Mouse (Mus musculus) intestine, embryonic 16.5 days (tissue): ENCODE measurements around the gene Ceacam16. TPM values are rescaled to one million over a fixed set of nuclear protein-coding genes. Genes with fewer than 3 reads are reported as not detected.

Source experiments
- ATAC-seq: fragments of 200-750 bp; cut with Nextera tagmentation; 2 replicates; pipeline ENCODE4 v1.8.0; 2017; ENCODE audit warnings: moderate TSS enrichment, moderate library complexity
- H3K27ac ChIP-seq: fragments of 300-500 bp; sonication (generic); 2 replicates; pipeline ENCODE4 v1.5.1; 2014; ENCODE audit warnings: mild to moderate bottlenecking, low read length
- H3K27me3 ChIP-seq: fragments of 300-500 bp; sonication (generic); replicated peaks from 2 replicates; pipeline ENCODE4 v1.6.1; 2014; ENCODE audit warnings: low read length, control low read depth, mixed read lengths; ENCODE audit not compliant: control insufficient read depth, insufficient read depth
- H3K36me3 ChIP-seq: fragments of 300-500 bp; sonication (generic); 2 replicates; pipeline ENCODE4 v1.6.1; 2014; ENCODE audit warnings: low read length, control low read depth; ENCODE audit not compliant: control insufficient read depth, insufficient read depth
- H3K4me1 ChIP-seq: fragments of 300-500 bp; sonication (generic); 2 replicates; pipeline ENCODE4 v1.6.1; 2014; ENCODE audit warnings: low read length, control low read depth, mixed read lengths; ENCODE audit not compliant: control insufficient read depth, insufficient read depth
- H3K4me2 ChIP-seq: fragments of 300-500 bp; sonication (generic); 2 replicates; pipeline ENCODE4 v1.6.1; 2014; ENCODE audit warnings: low read depth, low read length, control low read depth
- H3K4me3 ChIP-seq: fragments of 300-500 bp; sonication (generic); 2 replicates; pipeline ENCODE4 v1.5.1; 2014; ENCODE audit warnings: mild to moderate bottlenecking, low read length
- H3K9ac ChIP-seq: fragments of 300-500 bp; sonication (generic); 2 replicates; pipeline ENCODE4 v1.6.1; 2014; ENCODE audit warnings: low read depth, low read length
- H3K9me3 ChIP-seq: fragments of 300-500 bp; sonication (generic); 2 replicates; pipeline ENCODE4 v1.6.1; 2016; ENCODE audit warnings: low read length, control low read depth; ENCODE audit not compliant: control insufficient read depth
- WGBS: fragments of 180-500 bp; shearing (Covaris S2); extraction: QIAGEN DNeasy Blood & Tissue Kit; methylation state at CpG from one replicate; pipeline ENCODE4 v1.1.7; 2014; 5-methylcytosine and 5-hydroxymethylcytosine counted together
- polyA plus RNA-seq: library from polyadenylated mRNA; unstranded; fragments of >200 nt; fragmentation: Nextera tagmentation; extraction: Ambion mirVana; gene quantifications from 2 replicates; pipeline ENCODE4 v1.2.1, GENCODE M21; 2015

Gene Ceacam16
- polyA plus RNA-seq, 1 experiment from 2014 or later = not detected

DNA sequence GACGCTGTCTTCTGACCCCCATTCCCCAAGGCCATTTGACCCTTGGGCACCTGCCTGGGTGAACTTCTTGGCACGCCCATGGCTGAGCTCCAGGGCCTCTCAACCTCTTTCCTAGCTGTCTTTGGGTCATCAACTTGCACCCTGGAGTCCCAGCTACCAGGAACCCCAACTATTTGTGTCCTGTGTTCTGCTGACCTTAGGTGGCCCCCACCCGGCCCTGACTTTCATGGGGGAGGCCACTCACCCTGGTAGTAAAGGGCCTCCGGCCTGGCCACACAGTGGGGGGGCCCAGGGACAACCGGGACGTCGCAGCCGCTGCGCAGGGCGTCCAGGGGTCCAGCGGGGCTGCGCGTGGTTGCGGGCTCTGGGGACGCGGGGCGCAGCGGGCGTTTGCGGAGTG, 38.9 kb downstream of the Ceacam16 start:
- 6% methylated on average over 20 of the region's 20 CpGs for WGBS
- peaks cover 55% of the 10 kb centered on the region for H3K4me1 ChIP-seq
- peak overlapping the region; percentile 68 for H3K4me3 ChIP-seq
- H3K27me3 ChIP-seq = 0 out of 2 replicates have a peak, but pooled peaks cover 3% of the 10 kb centered on the region
- peak overlapping the region; percentile 88 for H3K9ac ChIP-seq
- H3K9me3 ChIP-seq = no peaks in the 10 kb centered on the region
- 0 out of 2 replicates have a peak, but pooled peaks cover 2% of the 10 kb centered on the region for H3K36me3 ChIP-seq
- ATAC-seq = peak; percentile 0; the same call in 1 of the 2 replicates
- peak overlapping the region; percentile 95 for H3K27ac ChIP-seq
- peak overlapping the region; percentile 85 for H3K4me2 ChIP-seq

DNA sequence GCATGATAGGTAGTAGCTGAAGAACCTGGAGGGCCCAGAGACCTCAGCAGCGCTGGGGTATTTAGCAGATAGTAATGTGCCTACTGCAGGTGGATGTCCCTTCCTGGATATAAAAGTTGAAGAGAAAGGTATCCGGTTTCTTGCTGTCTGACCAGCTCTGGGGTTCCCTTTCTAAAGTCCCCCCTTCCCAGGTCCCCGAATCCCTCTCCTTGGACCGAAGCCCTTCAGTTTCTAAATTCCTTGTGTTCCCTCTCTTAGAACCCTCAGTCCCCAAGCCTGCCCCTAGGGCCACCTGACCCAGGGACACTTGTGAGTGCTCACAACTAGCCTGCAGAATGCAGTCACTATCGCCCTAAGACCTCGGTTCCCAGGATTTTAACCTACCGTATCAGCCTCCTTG, 39.5 kb downstream of the Ceacam16 start:
- H3K27me3 ChIP-seq = 0 out of 2 replicates have a peak, but pooled peaks cover 3% of the 10 kb centered on the region
- H3K4me2 ChIP-seq = peak overlapping the region; percentile 85
- no peaks in the 10 kb centered on the region for H3K9me3 ChIP-seq
- ATAC-seq = no peak
- peak overlapping the region; percentile 88 for H3K9ac ChIP-seq
- H3K4me1 ChIP-seq = peaks cover 55% of the 10 kb centered on the region
- 69% methylated on average over 7 of the region's 7 CpGs for WGBS
- 0 out of 2 replicates have a peak, but pooled peaks cover 2% of the 10 kb centered on the region for H3K36me3 ChIP-seq
- H3K4me3 ChIP-seq = peak overlapping the region; percentile 68
- no peak overlapping the region for H3K27ac ChIP-seq

DNA sequence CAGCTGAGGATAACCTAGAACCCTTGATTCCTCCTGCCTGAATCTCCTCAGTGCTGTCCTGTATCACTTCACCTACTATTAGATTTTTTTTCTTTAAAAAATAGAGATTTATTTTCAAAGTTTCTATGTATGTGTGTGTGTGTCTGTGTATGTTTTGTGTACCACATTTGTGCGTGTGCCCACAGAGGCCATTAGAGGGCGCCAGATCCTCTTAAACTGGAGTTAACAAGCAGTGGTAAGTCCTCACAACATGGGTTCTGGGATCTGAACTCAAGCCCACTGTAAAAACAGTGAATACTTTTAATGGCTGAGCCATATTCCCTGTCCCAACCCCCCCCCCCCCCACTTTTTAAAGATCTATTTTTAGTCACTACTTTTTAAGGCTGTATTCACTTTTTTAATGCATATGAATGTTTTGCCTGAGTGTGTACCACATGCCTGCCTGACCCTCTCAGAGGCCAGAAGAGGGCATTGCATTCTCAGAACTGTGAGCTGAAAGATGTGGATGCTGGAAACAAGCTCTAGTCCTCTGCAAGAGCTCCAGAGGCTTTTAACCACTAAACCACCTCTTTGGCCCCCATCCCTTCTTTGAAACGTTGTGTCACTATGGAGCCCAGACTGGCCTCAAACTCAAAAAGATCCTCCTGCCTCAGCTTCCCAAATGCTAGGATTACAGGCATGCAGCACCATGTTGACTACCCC, 40.6 kb downstream of the Ceacam16 start:
- Histone ChIP-seq H3K27ac (no peak overlapping the region), H3K36me3 (0 out of 2 replicates have a peak, but pooled peaks cover 2% of the 10 kb centered on the region), H3K9me3 (no peaks in the 10 kb centered on the region), H3K9ac (no peak overlapping the region), H3K4me2 (no peak overlapping the region), H3K4me3 (no peak overlapping the region), H3K4me1 (peaks cover 62% of the 10 kb centered on the region), H3K27me3 (0 out of 2 replicates have a peak, but pooled peaks cover 3% of the 10 kb centered on the region)
- ATAC-seq = no peak
- WGBS = 75% methylated on average over 3 of the region's 3 CpGs

DNA sequence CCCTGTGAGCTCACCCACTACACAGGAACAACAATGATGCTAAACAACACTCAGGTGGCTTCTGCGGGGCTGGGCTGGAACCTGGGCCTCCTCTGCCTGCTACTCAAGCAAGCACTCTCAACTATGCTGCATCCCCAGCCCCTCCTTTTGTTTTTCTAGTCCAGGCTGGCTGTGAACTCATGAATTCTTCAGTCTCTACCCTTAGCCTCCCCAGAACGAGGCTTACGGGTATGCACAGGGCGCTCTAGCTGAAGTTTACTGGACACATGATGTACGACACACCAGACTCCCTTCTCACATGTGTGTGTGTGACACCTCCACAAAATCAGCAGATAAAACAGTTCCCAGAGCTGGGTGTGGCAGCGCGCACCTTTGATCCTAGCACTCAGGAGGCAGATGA, 42.2 kb downstream of the Ceacam16 start:
- H3K4me1 ChIP-seq = peaks cover 50% of the 10 kb centered on the region
- peak overlapping the region; percentile 31 for H3K27ac ChIP-seq
- H3K9me3 ChIP-seq = no peaks in the 10 kb centered on the region
- 0 out of 2 replicates have a peak, but pooled peaks cover 2% of the 10 kb centered on the region for H3K36me3 ChIP-seq
- no peak overlapping the region for H3K4me2 ChIP-seq
- ATAC-seq = no peak
- H3K4me3 ChIP-seq = no peak overlapping the region
- H3K9ac ChIP-seq = no peak overlapping the region
- 72% methylated on average over 7 of the region's 7 CpGs for WGBS
- H3K27me3 ChIP-seq = 0 out of 2 replicates have a peak, but pooled peaks cover 3% of the 10 kb centered on the region

DNA sequence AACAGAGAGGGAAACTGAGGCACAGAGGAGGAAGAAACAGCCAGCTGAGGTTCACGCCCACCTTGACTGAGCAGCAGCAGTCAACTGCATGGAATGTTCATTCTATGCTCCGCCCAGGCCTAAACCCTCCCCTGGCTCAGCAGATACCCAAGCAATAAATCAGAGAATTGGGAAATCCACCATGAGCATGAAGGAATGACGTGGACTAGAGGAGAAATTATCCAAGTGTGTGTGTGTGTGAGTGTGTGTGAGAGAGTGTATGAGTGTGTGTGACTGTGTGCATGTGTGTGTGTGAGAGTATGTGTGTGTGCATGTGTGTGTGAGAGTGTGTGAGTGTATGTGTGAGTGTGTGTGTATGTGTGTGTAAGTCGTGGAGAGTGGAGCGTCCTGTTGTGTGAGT, 42.7 kb downstream of the Ceacam16 start:
- Histone ChIP-seq H3K4me2 (no peak overlapping the region), H3K36me3 (0 out of 2 replicates have a peak, but pooled peaks cover 2% of the 10 kb centered on the region), H3K27me3 (0 out of 2 replicates have a peak, but pooled peaks cover 3% of the 10 kb centered on the region), H3K4me3 (no peak overlapping the region), H3K4me1 (peaks cover 45% of the 10 kb centered on the region), H3K9ac (no peak overlapping the region), H3K9me3 (no peaks in the 10 kb centered on the region), H3K27ac (peak overlapping the region; percentile 31)
- WGBS = 61% methylated on average over 5 of the region's 5 CpGs
- peak; percentile 20 for ATAC-seq

- Histone ChIP-seq H3K9ac (peak overlapping the region; percentile 65), H3K27ac (peak overlapping the region; percentile 89), H3K36me3 (0 out of 2 replicates have a peak, but pooled peaks cover 2% of the 10 kb centered on the region), H3K4me2 (peak overlapping the region; percentile 68), H3K4me3 (peak overlapping the region; percentile 48), H3K4me1 (peaks cover 37% of the 10 kb centered on the region), H3K27me3 (0 out of 2 replicates have a peak, but pooled peaks cover 3% of the 10 kb centered on the region), H3K9me3 (no peaks in the 10 kb centered on the region)
- ATAC-seq = peak; percentile 58
- WGBS = 10% methylated on average over 15 of the region's 15 CpGs
These were observed 43.6 kb downstream of the Ceacam16 start for GRCm38 (mm10) chr7:19817382-19818105.

DNA sequence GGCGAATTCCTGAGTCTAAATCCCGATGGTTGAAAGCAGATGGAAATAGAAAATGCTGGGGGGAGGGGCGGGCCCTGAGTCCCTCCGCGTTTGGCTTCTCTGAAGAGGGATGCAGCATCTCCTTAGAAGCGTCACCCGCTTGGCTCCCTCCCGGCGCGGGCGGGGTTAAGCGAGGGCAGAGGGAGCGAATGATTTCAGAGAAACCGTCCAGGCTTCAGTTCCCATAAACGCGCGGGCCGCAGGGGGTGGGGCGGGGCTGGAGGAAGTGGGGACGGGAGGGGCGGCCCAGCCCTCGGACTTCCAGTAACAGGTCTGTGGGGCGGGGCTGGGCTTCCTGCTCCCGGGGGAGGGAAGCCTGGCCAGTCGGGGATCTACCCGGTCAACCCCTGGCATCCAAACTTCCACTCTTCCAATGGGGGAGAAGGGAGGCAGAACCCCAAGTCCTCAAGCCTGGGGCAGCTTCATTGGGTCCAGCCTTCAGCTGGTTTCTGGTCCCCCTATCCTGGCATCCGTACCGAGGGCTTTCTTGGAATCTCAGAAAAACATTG, 44.8 kb downstream of the Ceacam16 start:
- Histone ChIP-seq H3K36me3 (0 out of 2 replicates have a peak, but pooled peaks cover 2% of the 10 kb centered on the region), H3K27ac (peak overlapping the region; percentile 89), H3K4me1 (peaks cover 37% of the 10 kb centered on the region), H3K4me2 (peak overlapping the region; percentile 68), H3K27me3 (no peaks in the 10 kb centered on the region; the same call in 1 of the 2 replicates), H3K9ac (peak overlapping the region; percentile 65), H3K4me3 (peak overlapping the region; percentile 48), H3K9me3 (no peaks in the 10 kb centered on the region)
- peak; percentile 76 for ATAC-seq
- WGBS = 1% methylated on average over 27 of the region's 28 CpGs

DNA sequence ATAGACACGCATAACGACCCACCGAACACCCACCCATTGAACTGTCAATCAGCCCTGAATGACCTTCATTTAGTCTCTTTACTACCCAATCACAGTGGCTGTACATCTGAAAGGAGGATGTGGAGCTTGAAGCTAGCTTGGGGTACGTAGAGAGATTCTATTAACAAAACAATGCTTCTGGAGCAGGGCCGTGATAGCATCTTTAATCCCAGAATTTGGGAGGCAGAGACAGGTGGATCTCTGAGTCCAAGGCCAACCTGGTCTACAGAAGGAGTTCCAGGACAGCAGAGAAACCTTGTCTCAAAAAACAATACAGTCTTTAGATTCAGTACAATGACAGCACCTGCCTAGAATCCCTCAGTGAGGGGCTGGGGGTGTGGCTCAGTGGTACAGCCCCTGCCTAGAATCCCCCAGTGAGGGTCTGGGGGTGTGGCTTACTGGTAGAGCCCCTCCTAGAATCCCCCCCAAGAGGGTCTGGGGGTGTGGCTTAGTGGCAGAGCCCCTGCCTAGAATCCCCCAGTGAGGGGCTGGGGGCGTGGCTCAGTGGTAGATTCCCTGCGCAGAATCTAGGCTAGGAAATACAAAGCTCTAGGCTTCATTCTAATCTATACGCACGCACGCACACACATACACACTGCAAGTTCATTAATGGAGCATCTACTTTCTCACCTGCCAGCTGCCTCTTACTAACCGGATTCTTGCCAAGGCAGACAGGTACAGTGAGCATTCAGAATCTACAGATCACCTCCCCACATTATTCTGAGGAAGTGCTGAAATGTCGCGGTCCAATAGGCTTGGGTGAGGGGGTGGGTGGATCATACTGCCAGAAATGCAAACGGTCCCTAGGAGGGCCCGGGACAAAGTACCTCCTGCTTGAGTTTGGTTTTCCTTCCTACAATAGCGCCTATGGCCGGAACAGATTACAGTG, 45.5 kb downstream of the Ceacam16 start:
- peak overlapping the region; percentile 68 for H3K4me2 ChIP-seq
- H3K27me3 ChIP-seq = no peaks in the 10 kb centered on the region; the same call in 1 of the 2 replicates
- peak overlapping the region; percentile 65 for H3K9ac ChIP-seq
- H3K4me1 ChIP-seq = peaks cover 38% of the 10 kb centered on the region
- H3K27ac ChIP-seq = peak overlapping the region; percentile 89
- 36% methylated on average over 17 of the region's 17 CpGs for WGBS
- H3K36me3 ChIP-seq = 0 out of 2 replicates have a peak, but pooled peaks cover 2% of the 10 kb centered on the region
- ATAC-seq = peak; percentile 27
- H3K9me3 ChIP-seq = no peaks in the 10 kb centered on the region
- peak overlapping the region; percentile 48 for H3K4me3 ChIP-seq
